Mouse (Mus musculus) granulocyte monocyte progenitor cell, adult 5-6 weeks (primary cell): ENCODE measurements at regions not wholly inside any gene's neighbourhood (a gene's known extent, or its start where the extent isn't known, plus 50 kb on each side); places are given as distances from the start of the nearest gene placed in this dataset.

Source experiments
- ATAC-seq: replicated peaks from 2 replicates; pipeline ENCODE4 v1.8.0; 2016; ENCODE audit warnings: mild to moderate bottlenecking, moderate TSS enrichment, inconsistent platforms; ENCODE audit not compliant: poor library complexity, severe bottlenecking

- ATAC-seq, result peak; percentile 58; the same call in 1 of the 2 replicates
These were observed 595.7 kb downstream of the Gm19410 start for GRCm38 (mm10) chr8:36361255-36361654.

GRCm38 (mm10) chr8:36361818-36362217 lies 596.2 kb downstream of the Gm19410 start:
- ATAC-seq, result no peak; the same call in 1 of the 2 replicates

- ATAC-seq, result no peak
These were observed 597.7 kb downstream of the Gm19410 start for GRCm38 (mm10) chr8:36363291-36363690.

GRCm38 (mm10) chr8:36364567-36365231 lies 599.1 kb downstream of the Gm19410 start:
- ATAC-seq, result no peak

- no peak for ATAC-seq
These were observed 600.4 kb downstream of the Gm19410 start for GRCm38 (mm10) chr8:36365945-36366344.

GRCm38 (mm10) chr8:36376579-36377350 lies 611.2 kb downstream of the Gm19410 start:
- ATAC-seq, result no peak

- ATAC-seq, result no peak
These were observed 598.9 kb upstream of the AI429214 start for GRCm38 (mm10) chr8:36394487-36394886.

- no peak for ATAC-seq
These were observed 596.9 kb upstream of the AI429214 start for GRCm38 (mm10) chr8:36396493-36396892.

- ATAC-seq, result no peak
These were observed 586.7 kb upstream of the AI429214 start for GRCm38 (mm10) chr8:36406706-36407105.
